In genomic region chr1:179197821-179198516, GRCm38 (mm10) we compare ENCODE assay signal across 11 mouse cellular contexts.
DNase-seq lines count a peak whose midpoint lies in the region; ATAC-seq and TF ChIP-seq lines count a peak whose summit lies in the region.
"Had no signal": no experiment of that assay in that cellular context is flagged by ENCODE, and none has a peak within 500 bp of the region (broad histone marks: within the 10 kb centered on the region; RNA-seq: fewer than 3 reads in every experiment).

No protein-coding gene starts in this region.

- peak overlapping the region; percentile 42; the same call in 1 of the 2 replicates for H3K27ac ChIP-seq in stomach, embryonic 15.5 days
- H3K27ac ChIP-seq: midbrain, embryonic 12.5 days; neural tube, embryonic 15.5 days had no signal

- CTCF ChIA-PET in Patski (lab: Charles Lee) = interaction anchor here (0.9 to 1.6 kb wide), 5 partner anchors 16 to 56 kb away, joined by 3 to 5 read pairs (median 3); no protein-coding TSS in a partner anchor

- peak; percentile 22 to 42 for DNase-seq in kidney, postnatal 4 days
- no peak for DNase-seq in kidney, postnatal 25 days
- DNase-seq in Patski (ENCODE audit: low read depth, low spot score) = peak; percentile 53
- DNase-seq in forelimb bud, embryonic 11.5 days (ENCODE audit: low read depth, low spot score) = peak; percentile 79
- no peak for DNase-seq in left cerebral cortex, adult 9 months (ENCODE audit: low spot score in 2 of 2)
- no peak for DNase-seq in left cerebral cortex, postnatal 14 days (ENCODE audit: low spot score in 2 of 2)
- DNase-seq: gastrocnemius, postnatal 36 days; thymus, postnatal 25 days had no signal

- intact Hi-C loops in left cerebral cortex, postnatal 14 days (cut with DNase I) = no loop called here

- no peak overlapping the region for H3K4me3 ChIP-seq in stomach, embryonic 15.5 days (replicated peaks)
- H3K4me3 ChIP-seq: midbrain, embryonic 12.5 days; neural tube, embryonic 15.5 days had no signal

- 39% methylated on average over 11 of the region's 11 CpGs for WGBS in stomach, embryonic 15.5 days

- peak; percentile 40 for ATAC-seq in Patski
- ATAC-seq in stomach, embryonic 15.5 days (ENCODE audit: insufficient read depth, low FRiP score, low read depth) = peak; percentile 58; the same call in 1 of the 2 replicates

- in situ Hi-C loops in Patski (cut with MboI; ENCODE audit: low pct_unique_long_range_greater_than_20kb) = no loop called here

- no peaks in the 10 kb centered on the region for H3K27me3 ChIP-seq in Patski
- H3K27me3 ChIP-seq in stomach, embryonic 15.5 days (replicated peaks) = no peaks in the 10 kb centered on the region
- H3K27me3 ChIP-seq: midbrain, embryonic 12.5 days; neural tube, embryonic 15.5 days had no signal

- no peak overlapping the region for H3K9ac ChIP-seq in stomach, embryonic 15.5 days
- H3K9ac ChIP-seq: midbrain, embryonic 12.5 days; neural tube, embryonic 15.5 days had no signal

- POLR2A ChIA-PET in Patski (lab: Charles Lee) = no interaction called here

- no peaks in the 10 kb centered on the region for H3K36me3 ChIP-seq in stomach, embryonic 15.5 days
- H3K36me3 ChIP-seq: midbrain, embryonic 12.5 days; neural tube, embryonic 15.5 days had no signal

- no peaks in the 10 kb centered on the region for H3K9me3 ChIP-seq in stomach, embryonic 15.5 days
- H3K9me3 ChIP-seq: midbrain, embryonic 12.5 days; neural tube, embryonic 15.5 days had no signal

- no peak for TF ChIP-seq CTCF in Patski (IDR thresholded peaks at IDR 0.05)

- no peak overlapping the region for H3K4me2 ChIP-seq in stomach, embryonic 15.5 days
- H3K4me2 ChIP-seq: midbrain, embryonic 12.5 days; neural tube, embryonic 15.5 days had no signal

- H3K4me1 ChIP-seq in stomach, embryonic 15.5 days = no peaks in the 10 kb centered on the region
- H3K4me1 ChIP-seq: midbrain, embryonic 12.5 days had no signal

Comparison
In these comparisons a context has a peak if more than half of its experiments do, and no peak if none do; other contexts are left out.
1. DNase-seq: peak in kidney, postnatal 4 days (2 of 2), Patski (single experiment) and forelimb bud, embryonic 11.5 days (single experiment); none in kidney, postnatal 25 days (0 of 2), left cerebral cortex, adult 9 months (0 of 2) and left cerebral cortex, postnatal 14 days (0 of 2).